Mouse (Mus musculus) left cerebral cortex, postnatal 14 days (tissue): ENCODE measurements at regions not wholly inside any gene's neighbourhood (a gene's known extent, or its start where the extent isn't known, plus 50 kb on each side); places are given as distances from the start of the nearest gene placed in this dataset.
A peak's percentile ranks its signal among the peaks of the same experiment; 100 is the strongest.
"Not testable (repeated sequence)": the region's sequence is repeated elsewhere in the genome, so short reads cannot be mapped to it uniquely, and the experiment has no call there.

Experiments
- DNase-seq, 2 experiments: peaks; one replicate each; pipeline ENCODE4 v3.0.0; 2021 to 2022; ENCODE audit warnings: low spot score in 2 of 2, mixed read lengths in 1 of 2
- intact Hi-C: fragments of 180-260 bp; cut with DNase I; formaldehyde crosslinking; loops from one replicate; pipeline ENCODE4 v1.15.1; 2025

DNA sequence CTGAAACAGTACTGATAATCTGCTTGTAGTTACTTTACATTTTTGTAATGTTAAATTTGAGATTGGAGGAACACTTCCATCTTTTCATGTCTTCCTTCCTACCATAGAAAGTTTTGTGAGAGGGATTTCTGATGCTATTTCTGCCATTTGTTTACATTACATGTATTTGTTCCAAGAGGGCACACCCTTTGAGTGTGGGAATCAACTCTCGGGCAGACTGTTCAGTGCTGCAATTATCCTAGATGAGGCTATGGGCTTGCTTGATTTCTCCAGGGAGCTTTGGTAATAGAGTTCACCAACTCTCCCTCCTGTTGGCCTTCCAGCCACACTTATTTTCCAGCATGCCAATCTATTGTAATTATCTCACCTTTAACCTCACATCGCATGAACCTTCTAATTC is 52.4 kb downstream of the Gm13691 start:
- no peak for DNase-seq
- intact Hi-C loops = no loop called here

DNA sequence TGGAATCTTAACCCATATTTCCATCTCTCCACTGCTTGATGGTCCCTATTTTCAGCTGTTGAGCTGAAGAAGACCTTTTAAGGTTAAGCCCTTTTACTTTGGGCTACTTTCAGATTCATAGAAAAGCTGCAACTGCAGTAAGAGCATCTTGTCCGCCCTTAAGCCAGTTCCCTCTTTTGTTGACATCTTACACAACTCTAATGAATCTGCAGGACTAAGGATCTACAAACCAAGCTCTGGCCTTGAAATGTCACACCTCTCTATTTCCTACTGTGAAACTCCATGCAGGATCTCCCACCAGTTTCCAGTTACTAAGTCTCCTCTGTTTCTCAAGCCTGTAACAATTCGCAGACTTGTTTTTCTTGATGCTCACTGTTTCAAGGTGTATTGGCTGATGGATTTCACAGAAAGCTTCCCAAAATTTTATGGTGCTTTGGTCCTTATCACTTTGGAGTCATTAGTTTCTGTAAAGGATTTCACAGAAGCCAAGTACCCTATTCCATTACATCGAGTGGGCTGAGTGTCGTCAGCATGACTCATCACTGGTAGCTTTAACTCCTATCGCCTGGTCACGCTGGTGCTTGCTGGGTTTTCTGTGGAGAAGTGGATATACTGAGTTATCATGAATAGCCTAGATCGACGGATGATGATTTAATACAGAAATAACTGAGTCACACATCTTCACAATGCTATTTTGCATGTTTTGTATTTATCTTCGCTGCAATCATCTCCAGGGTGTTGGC is 58.2 kb downstream of the Gm13691 start:
- DNase-seq = no peak
- intact Hi-C loops = no loop called here

DNA sequence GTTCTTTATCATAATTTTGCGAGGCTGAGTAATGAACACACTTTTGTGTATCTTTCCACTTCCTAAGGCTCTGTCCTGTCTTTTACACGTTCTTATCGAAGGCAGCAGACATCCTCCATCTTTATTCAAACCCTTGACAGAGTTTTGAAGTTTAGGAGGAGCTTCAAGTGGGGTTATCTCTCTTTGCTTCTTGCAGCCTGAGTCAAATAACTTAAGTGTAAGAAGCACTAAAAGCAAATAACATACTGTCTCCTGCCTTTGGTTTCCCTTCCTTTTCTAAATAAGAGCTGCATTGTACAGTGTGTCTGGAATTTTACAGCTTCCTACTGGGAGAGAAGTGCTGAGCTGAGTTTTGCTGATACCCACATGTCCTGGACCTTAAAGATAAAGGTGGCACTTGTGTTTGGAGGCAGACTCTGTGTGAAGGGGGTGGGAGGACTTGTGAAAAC is 61.6 kb downstream of the Gm13691 start:
- intact Hi-C loops = no loop called here
- DNase-seq = no peak

DNA sequence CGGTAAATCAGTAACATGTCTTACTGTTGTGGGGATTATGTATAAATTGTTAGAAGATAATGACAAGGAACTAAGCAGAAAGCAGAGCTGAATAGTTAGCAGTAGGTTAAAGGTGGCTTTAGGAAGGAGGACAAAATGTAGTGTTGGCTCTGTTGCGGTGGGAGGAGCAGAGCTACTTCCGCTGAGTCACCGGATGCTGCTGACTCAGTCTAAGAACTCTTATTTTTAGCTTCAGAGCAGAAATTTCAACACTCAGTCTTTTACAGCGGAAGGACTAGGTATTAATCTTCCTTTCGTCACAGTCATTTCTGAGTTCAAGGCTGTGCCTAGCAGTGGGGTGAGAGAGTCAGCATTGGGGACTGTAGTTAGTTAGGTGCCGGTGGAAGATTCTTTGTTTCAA is 68.9 kb downstream of the Gm13691 start:
- intact Hi-C loops = no loop called here
- no peak for DNase-seq

DNA sequence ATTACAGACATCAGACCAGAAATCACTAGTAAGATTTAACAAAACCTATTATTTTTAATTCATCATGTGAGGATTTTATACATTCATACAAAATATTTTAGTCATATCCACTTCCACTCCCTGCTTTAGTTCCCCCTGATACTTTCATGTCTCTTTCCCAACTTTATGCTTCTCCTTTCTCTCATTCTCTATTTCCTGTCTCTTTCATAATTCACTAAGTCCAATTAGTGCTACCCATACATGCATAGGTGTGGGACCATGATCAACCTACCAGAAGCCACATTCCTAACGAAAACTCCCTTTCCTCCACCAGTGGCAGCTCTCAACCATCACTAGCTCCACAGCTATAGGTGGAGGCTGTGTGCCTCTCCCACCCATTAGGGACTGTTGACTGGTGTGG is 70.9 kb downstream of the Gm13691 start:
- no peak for DNase-seq
- intact Hi-C loops = no loop called here

DNA sequence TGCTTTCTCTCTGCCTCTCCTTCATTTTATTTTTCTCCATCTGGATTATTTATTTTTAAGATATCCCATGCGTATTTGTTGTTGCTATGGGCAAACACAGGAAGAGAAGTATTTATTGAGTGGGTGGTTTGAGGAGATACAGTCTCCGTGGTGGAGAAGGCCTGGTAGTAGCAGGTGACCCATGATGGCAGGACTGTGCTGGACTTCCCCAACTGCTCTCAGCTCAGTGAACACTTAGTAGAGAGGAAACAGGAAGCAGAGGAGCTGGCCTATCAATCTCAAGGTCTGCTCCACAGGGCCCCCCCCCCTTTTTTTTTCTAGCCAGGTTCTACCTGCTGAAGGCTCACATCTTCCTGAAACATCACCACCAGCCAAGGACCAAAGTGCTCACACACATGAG is 74.0 kb downstream of the Gm13691 start:
- intact Hi-C loops = loop anchor here (2.0 kb wide), 1 partner anchor 364 kb away; no protein-coding TSS in a partner anchor
- DNase-seq = no peak

DNA sequence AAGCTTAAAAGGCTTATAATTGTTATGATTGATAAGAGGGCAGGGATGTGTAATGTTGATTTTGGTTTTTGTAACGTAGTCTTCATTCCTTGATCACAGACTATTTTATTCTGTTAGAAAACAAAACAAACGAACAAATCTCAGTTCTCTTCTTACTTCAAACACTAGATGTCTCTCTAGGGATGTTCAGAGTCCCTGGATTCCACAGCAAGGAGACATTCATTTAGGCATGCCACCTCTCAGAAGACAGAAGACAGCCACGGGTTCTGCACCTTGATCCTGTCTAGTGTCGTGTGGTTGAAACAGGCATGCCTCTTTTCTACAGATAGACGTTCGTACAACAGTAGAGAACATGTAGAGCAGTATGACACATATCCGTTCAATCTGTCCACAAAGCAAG is 74.7 kb downstream of the Gm13691 start:
- DNase-seq = peak; percentile 14 to 29

DNA sequence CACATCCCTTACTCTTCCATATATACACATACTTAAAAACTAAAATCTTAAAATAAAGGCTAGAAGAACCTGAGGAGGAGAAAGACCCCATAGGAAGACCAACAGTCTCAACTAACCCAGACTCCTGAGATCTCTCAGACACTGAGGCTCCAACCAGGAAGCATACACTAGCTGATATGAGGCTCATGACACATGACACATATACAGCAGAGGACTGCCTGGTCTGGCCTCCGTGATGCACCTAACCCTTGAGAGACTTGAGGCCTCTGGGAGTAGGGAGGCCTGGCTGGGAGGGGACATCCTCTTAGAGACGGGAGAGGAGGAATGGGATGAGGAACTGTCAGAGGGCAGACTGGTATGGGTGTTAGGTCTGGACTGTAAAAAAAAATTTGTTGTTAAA is 75.4 kb downstream of the Gm13691 start:
- intact Hi-C loops = loop anchor here (2.0 kb wide), 1 partner anchor 363 kb away; no protein-coding TSS in a partner anchor
- DNase-seq = no peak

More for the DNA sequence above, 74.7 kb downstream of the Gm13691 start:
- intact Hi-C loops = loop anchor here (2.0 kb wide), 1 partner anchor 364 kb away; no protein-coding TSS in a partner anchor

DNA sequence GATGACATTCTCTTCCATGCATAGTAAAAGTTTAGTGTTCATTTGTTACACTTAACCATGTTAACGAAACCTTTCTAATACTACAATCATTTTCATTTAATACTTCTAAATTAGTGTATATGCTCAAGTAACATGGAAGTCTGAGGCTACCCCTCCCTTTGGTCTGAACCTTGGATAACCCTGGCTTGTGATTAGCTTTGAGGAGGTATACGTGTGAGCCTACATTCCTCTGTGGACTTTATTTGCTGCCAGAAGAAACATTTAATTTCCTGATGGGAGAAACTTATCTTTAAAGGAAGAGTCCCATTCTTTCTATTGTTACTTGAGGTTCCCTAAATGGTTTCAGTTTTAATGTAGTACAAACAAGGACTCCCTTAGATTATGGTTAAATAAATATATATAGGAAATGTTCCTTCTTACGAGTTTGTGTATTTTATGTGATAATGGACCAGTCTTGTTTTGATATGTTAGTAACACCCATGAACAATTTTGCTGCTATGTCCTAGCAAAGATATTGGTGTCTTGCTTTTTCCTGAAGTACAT is 75.9 kb downstream of the Gm13691 start:
- DNase-seq = no peak
- intact Hi-C loops = no loop called here

DNA sequence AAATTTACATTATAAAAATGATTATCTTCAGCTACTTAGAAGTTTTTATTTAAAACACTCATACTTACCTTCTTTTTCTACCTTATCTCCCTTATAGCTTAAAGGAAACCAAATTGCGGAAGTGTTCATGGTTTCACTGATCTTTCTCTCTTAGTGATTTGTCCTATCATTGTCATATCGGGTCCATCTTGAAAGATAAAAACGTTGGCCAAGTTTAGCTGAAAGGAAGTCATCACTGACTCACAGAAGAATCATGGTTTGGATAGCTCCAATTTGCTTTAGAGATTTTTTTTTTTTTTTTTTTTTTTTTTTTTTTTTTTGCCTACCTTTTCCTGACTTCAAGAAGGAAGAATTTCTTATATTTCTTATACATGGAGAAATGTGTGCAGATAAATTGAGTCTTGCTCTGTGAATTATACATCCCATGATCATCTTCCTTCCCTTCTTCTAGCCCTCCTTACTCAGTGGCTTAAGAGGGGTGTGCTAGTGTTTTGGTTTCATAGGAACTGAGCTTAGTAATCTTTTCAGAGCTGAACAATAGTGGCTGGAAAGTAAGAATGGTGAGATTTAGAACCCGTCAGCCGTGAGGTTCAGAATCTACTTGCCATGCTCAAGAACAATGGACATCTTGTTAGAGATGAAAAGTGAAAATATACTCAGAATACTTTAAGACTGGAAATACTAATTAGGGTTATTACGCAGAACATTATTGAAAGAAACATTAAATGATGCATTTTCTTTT is 76.6 kb downstream of the Gm13691 start:
- intact Hi-C loops = no loop called here

DNA sequence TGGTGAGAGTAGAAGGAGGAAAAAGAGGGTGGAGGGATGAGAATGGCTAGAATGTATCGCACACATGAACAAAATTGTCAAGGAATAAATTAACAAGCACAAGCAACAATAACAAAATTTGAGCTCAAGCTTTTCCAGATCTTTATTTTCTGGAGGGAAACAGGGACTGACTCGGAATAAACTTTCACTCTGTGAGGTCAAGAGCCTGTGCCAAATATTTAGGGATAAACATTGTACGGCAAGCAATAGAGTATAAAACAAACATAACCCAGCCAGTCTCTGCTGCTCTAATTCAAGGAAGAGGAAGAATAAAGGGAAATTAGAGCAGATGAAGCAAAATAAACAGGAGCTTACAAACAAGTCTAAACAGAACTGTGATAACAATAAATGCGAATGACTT is 78.3 kb downstream of the Gm13691 start:
- intact Hi-C loops = no loop called here
- no peak for DNase-seq

More for the DNA sequence above, 76.6 kb downstream of the Gm13691 start:
- no peak for DNase-seq

DNA sequence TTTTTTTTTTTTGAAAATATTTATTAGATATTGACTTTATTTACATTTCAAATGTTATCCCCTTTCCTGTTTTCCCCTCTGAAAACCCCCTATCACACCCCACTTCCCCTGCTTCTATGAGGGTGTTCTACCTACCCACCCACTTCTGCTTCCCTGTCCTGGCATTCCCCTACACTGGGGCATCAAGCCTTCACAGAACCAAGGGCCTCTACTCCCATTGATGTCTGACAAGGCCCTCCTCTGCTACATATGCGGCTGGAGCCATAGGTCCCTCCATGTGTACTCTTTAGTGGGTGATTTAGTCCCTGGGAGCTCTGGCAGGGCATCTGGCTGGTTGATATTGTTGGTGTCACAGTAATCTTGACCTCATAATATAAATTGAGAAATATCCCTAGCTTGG is 79.1 kb downstream of the Gm13691 start:
- intact Hi-C loops = not testable (repeated sequence)

DNA sequence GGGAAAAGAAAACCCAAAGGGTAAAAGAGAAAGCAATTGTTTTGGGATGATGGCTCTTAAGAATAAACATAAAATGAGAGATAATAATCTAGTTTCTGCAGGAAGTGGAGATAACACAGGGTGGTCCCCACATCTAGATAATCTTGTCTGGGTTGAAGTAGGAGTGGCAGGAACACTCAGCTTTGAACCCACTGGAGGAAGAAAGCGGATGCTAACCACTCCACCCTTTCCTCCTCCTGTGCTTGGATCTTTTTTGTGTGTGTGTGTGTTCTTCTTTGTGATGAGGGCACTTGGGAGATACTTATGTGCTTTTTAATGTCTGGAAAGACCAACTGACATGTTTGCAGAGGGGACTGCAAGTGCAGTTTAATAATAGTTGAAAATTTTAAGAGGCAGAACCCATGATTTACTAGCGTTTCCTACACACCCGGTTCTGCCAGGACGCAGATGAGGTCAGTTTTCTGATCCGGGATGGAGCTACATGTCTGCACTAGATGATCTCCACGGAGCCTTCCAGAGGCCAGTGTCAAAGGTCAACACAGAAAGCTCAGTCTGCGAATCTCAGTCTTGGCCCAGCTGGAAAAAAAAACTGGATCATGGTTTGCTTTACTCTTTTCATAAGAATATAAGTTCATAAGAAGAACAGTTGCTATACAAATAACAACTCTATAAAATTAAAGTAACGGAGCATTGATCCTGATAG is 82.7 kb downstream of the Gm13691 start:
- intact Hi-C loops = no loop called here
- DNase-seq = no peak

More for the DNA sequence above, 79.1 kb downstream of the Gm13691 start:
- not testable (repeated sequence) for DNase-seq

DNA sequence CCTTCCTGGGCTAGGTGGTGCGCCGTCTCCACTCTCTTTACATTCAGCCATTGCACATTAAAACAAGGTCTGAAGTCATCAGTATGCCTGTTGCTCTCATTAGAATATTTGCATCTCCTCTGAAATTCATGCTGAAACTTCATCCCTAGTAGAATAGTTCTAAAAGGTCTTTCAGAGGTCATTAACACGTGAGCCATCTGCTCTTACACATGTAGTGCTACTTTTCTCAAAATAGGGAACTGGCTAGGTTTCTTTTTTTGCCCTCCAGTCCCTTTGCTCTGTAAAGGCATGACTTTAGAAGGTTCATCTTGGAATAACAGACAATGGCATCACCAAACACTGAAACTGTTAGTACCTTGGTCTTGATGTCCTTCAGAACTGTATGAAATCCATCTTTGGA is 85.6 kb downstream of the Gm13691 start:
- intact Hi-C loops = no loop called here
- no peak for DNase-seq

DNA sequence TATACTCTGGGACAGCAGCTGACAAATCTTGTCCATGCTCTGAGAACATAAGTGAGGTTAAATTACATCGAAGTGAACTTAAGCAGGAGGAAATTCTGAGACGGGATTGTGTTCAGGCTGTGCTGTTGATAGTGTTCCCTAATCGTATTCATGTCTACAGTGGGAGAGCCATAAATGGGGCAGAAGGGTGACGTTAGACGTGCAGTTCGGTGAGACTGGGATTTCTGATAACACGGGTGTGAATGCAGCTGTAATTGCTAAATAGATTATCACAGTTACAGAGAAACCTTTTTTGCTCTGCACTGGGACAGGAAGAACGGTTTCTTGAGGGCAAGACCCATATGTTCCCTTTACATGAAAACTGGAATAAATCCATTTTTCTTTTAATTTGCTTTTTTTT is 88.9 kb downstream of the Gm13691 start:
- no peak for DNase-seq
- intact Hi-C loops = no loop called here

DNA sequence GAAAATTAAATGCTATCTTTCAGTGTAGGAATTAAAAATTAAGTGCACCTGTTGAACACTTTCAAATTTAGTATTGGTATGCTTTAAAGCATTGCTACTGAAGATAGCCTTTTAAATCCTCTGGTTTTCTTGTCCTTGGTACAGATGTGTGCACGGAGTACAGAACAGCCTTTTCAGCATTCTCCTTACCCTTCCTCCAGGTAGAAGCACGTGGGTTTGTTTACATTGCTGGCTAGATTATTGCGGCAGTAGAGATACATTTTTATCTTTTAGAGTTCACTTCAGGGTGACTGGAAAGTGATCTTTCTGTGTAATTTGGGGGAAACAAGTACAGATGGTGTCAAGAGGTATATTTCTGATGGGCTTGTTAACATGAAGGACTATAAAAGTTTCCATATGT is 89.9 kb downstream of the Gm13691 start:
- intact Hi-C loops = no loop called here
- DNase-seq = no peak

DNA sequence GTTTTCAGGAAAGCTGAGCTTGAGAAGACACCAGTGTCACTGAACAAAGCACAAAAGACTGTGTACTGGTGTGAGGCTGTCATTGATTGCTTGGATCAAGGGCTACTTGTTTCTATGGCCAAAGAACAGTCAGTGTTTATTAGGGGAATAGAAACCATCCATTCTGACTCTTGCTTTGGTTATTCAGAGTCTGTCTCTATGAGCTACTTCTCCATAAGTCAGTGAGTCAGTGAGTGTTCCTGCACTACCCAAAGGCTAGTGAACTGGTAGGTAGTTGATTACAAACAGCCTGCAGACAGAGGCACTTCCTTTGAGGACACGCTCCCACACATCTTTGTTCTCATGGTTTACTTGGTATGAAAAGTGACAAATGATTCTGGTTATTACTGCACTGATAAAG is 104.4 kb downstream of the Gm13691 start:
- DNase-seq = peak in 1 of 2 experiments; percentile 37

DNA sequence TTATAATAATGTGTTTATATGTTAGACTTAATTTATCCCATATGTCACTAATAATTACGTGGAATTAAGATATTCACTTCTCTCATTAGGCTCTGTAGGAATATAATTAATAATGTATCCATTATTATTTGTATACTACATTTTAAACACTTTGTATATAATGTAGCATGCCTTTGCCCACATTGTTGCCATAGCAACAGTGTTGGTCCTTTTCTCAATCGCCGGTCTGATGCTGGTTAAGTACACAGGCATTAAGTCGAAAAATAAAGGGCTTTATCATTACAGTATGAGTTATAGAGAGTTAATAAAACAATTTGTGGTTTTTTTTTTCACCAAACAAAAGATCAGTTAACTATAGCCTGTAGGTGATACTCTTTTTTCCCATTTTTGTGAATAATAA is 108.4 kb downstream of the Gm13691 start:
- intact Hi-C loops = no loop called here
- no peak for DNase-seq

More for the DNA sequence above, 104.4 kb downstream of the Gm13691 start:
- intact Hi-C loops = no loop called here

DNA sequence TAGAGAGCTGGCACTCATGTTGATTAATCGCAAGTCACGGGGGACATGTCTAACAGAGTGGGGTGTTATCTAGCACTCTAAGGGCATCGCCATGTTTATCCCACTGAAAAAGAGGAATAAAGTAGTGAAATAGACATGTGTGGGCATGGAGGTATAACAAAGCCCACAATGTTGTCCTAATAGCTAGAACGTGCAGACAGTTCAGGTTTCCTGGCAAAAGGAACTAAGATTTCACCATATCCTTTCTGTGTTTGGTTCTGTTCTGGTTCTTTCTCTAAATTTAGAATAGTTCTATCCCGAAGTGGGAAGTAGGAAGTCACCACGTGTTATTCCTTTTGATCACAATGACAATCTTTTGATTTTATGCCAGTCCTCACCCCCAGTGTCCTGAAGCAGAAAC is 123.2 kb downstream of the Gm13691 start:
- peak in 1 of 2 experiments; percentile 4 for DNase-seq
- intact Hi-C loops = no loop called here

DNA sequence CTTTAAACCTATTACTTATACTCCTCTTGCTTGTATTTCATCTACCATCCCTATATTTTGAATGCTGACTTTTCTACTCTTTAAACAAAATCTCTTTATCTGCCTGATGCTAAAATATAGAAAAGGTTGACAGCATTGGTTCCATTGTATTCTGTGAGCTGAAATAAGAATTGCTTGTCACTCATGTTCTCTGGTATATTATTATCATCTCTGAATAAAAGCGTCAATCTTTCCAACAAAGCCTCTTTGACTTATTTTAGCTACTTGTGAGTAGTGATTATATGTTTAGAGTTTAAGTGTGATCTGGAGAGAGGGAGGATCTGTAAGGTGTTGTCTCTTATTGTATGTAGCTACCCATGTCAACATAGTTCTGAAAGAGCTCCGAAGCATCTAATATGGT is 129.5 kb downstream of the Gm13691 start:
- intact Hi-C loops = no loop called here
- DNase-seq = no peak
